Mouse (Mus musculus) heart, embryonic 12.5 days (tissue): Measurements from ENCODE around the gene Fam126a. TPM values are rescaled to one million over a fixed set of nuclear protein-coding genes. Genes with fewer than 3 reads are reported as not detected.

Source experiments
- polyA plus RNA-seq: library from polyadenylated mRNA; unstranded; fragments of >200 nt; fragmentation: Nextera tagmentation; extraction: Ambion mirVana; gene quantifications from 2 replicates; pipeline ENCODE4 v1.2.1, GENCODE M21; 2016

Fam126a gene
- polyA plus RNA-seq, 1 experiment from 2014 or later: 51.7 TPM

Other genes with a start within 250 kb of the Fam126a start
- 27.3 and 28.9 TPM in 2 replicates for gene Pus7, start 247.0 kb downstream of the Fam126a start, polyA plus RNA-seq
- 32.1 and 32.2 TPM in 2 replicates for gene Rint1, start 243.0 kb downstream of the Fam126a start, polyA plus RNA-seq
- 96.3 and 96.9 TPM in 2 replicates for gene Tomm7, start 186.5 kb downstream of the Fam126a start, polyA plus RNA-seq
- gene Klhl7, start 69.9 kb upstream of the Fam126a start, polyA plus RNA-seq: 48.4 and 51.1 TPM in 2 replicates
- gene Nupl2, start 134.3 kb upstream of the Fam126a start, polyA plus RNA-seq: 12.4 and 13.5 TPM in 2 replicates